8 mouse cellular contexts compared by ENCODE assay signal in the genomic region with DNA sequence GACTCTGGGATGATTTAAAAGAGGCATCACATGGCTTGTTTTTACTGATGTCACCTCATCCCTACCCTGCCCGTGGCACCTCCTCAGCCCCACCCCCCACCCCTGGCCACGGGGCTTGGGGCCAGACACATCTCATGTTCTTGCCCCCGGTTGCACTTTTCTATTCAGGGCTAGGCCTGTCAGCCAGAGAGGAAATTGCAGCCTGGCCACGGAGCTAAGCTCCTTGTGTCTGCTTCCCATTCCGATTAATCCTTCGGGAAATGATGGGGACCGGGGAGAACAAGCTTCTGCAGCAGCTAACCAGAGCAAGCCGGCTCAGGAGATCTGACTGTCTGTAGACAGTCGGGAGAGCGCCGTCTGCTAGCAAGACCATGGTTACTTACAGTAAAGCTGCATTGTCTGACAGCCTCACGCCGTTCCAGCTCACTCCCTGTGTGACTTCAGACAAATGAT. TPM values are rescaled to one million over a fixed set of nuclear protein-coding genes. Genes with fewer than 3 reads are reported as not detected.
DNase-seq lines count a peak whose midpoint lies in the region; ATAC-seq and TF ChIP-seq lines count a peak whose summit lies in the region.

No protein-coding gene starts in this region.

- H3K27me3 ChIP-seq in heart, embryonic 11.5 days (ENCODE audit: control insufficient read depth, insufficient read depth, low read length): no peaks in the 10 kb centered on the region
- no peaks in the 10 kb centered on the region for H3K27me3 ChIP-seq in hindbrain, embryonic 11.5 days (ENCODE audit: control insufficient read depth, insufficient read depth, low read length)
- no peaks in the 10 kb centered on the region for H3K27me3 ChIP-seq in limb, embryonic 15.5 days

- peaks cover 4% of the 10 kb centered on the region for H3K4me1 ChIP-seq in heart, embryonic 11.5 days (ENCODE audit: control insufficient read depth, insufficient read depth, low read length)
- peaks cover 3% of the 10 kb centered on the region for H3K4me1 ChIP-seq in embryonic fibroblast, embryonic 13.5 days (ENCODE audit: control insufficient read depth, insufficient read depth, low read length)
- no peaks in the 10 kb centered on the region; the same call in 1 of the 2 replicates for H3K4me1 ChIP-seq in hindbrain, embryonic 11.5 days (replicated peaks; ENCODE audit: control insufficient read depth, insufficient read depth, low read length)
- peaks cover 27% of the 10 kb centered on the region for H3K4me1 ChIP-seq in limb, embryonic 15.5 days

- DNase-seq in heart, adult 11 months: peak; percentile 97
- peak; percentile 19 for DNase-seq in hindbrain, embryonic 11.5 days (ENCODE audit: low spot score)
- no peak for DNase-seq in spleen, postnatal 4 days (ENCODE audit: low spot score in 2 of 2)
- no peak for DNase-seq in layer of hippocampus, adult 11-12 months (ENCODE audit: low spot score)

- no peak overlapping the region for H3K27ac ChIP-seq in heart, embryonic 11.5 days (ENCODE audit: low read depth, low read length)
- peak overlapping the region; percentile 78 for H3K27ac ChIP-seq in embryonic fibroblast, embryonic 13.5 days (ENCODE audit: insufficient read depth, low read length)
- peak overlapping the region; percentile 39 for H3K27ac ChIP-seq in hindbrain, embryonic 11.5 days (ENCODE audit: low read depth, low read length)
- peak overlapping the region; percentile 52; the same call in 1 of the 2 replicates for H3K27ac ChIP-seq in limb, embryonic 15.5 days

- ATAC-seq in heart, embryonic 11.5 days (replicated peaks; ENCODE audit: insufficient number of reproducible peaks, low FRiP score, low TSS enrichment): no peak
- ATAC-seq in hindbrain, embryonic 11.5 days (ENCODE audit: low FRiP score): no peak
- 0 out of 2 replicates have a peak, but pooled peaks have one; percentile 59 for ATAC-seq in limb, embryonic 15.5 days (ENCODE audit: insufficient number of reproducible peaks, low FRiP score, low TSS enrichment, low read depth)
- no peak for ATAC-seq in erythroid progenitor cell, adult 5-6 weeks (replicated peaks; ENCODE audit: low FRiP score, poor library complexity, severe bottlenecking)

- H3K36me3 ChIP-seq in heart, embryonic 11.5 days (ENCODE audit: control insufficient read depth, insufficient read depth, low read length): peaks cover 27% of the 10 kb centered on the region
- H3K36me3 ChIP-seq in hindbrain, embryonic 11.5 days (ENCODE audit: control insufficient read depth, insufficient read depth, low read length): peaks cover 10% of the 10 kb centered on the region; the same call in 1 of the 2 replicates
- peaks cover 68% of the 10 kb centered on the region for H3K36me3 ChIP-seq in limb, embryonic 15.5 days

- 60% methylated on average over 13 of the region's 13 CpGs for WGBS in heart, embryonic 11.5 days (ENCODE audit: insufficient replicate concordance)
- 59% methylated on average over 13 of the region's 13 CpGs for WGBS in hindbrain, embryonic 11.5 days
- WGBS in limb, embryonic 15.5 days: 29% methylated on average over 13 of the region's 13 CpGs

- H3K9ac ChIP-seq in heart, embryonic 11.5 days (ENCODE audit: low read depth, low read length): no peak overlapping the region
- H3K9ac ChIP-seq in hindbrain, embryonic 11.5 days (ENCODE audit: low read depth, low read length): no peak overlapping the region
- H3K9ac ChIP-seq in limb, embryonic 15.5 days: no peak overlapping the region

- H3K4me2 ChIP-seq in heart, embryonic 11.5 days: no peak overlapping the region
- no peak overlapping the region for H3K4me2 ChIP-seq in hindbrain, embryonic 11.5 days (replicated peaks; ENCODE audit: low read depth, low read length)
- H3K4me2 ChIP-seq in limb, embryonic 15.5 days: no peak overlapping the region

- TF ChIP-seq CTCF in embryonic fibroblast, embryonic 13.5 days (IDR thresholded peaks at IDR 0.05; ENCODE audit: borderline replicate concordance, insufficient read depth, low read length): no peak

- no peaks in the 10 kb centered on the region for H3K9me3 ChIP-seq in heart, embryonic 11.5 days (replicated peaks; ENCODE audit: control insufficient read depth, low read length)
- no peaks in the 10 kb centered on the region for H3K9me3 ChIP-seq in hindbrain, embryonic 11.5 days (ENCODE audit: control insufficient read depth, low read length)
- H3K9me3 ChIP-seq in limb, embryonic 15.5 days: no peaks in the 10 kb centered on the region

- H3K4me3 ChIP-seq in heart, embryonic 11.5 days (ENCODE audit: low read depth, low read length): no peak overlapping the region
- no peak overlapping the region for H3K4me3 ChIP-seq in embryonic fibroblast, embryonic 13.5 days (ENCODE audit: insufficient read depth, low read length)
- no peak overlapping the region for H3K4me3 ChIP-seq in hindbrain, embryonic 11.5 days (ENCODE audit: low read depth, low read length)
- no peak overlapping the region for H3K4me3 ChIP-seq in limb, embryonic 15.5 days

- 0 out of 2 replicates have a peak, but pooled peaks have one; percentile 23 for TF ChIP-seq POLR2A in embryonic fibroblast, embryonic 13.5 days (IDR thresholded peaks at IDR 0.05; ENCODE audit: low read depth, low read length)

RNA-seq across cellular contexts. Expression of gene Pgpep1l, which starts 40.7 kb away (rescaled TPM):
- 0.51 TPM in 1 of 2 replicates, not detected in the other for polyA plus RNA-seq in heart, embryonic 11.5 days (2014; fragmentation: Nextera tagmentation; extraction: Ambion mirVana)
- 1.8 and 2.2 TPM in 2 replicates for polyA plus RNA-seq in embryonic fibroblast, embryonic 13.5 days (2011; ENCODE audit: insufficient read length, low read depth, missing spikeins)
- polyA plus RNA-seq in hindbrain, embryonic 11.5 days (2014; fragmentation: Nextera tagmentation; extraction: Ambion mirVana): not detected in 2 replicates
- polyA plus RNA-seq in limb, embryonic 15.5 days (2015; fragmentation: Nextera tagmentation; extraction: Ambion mirVana): 0.23 TPM in 1 of 2 replicates, not detected in the other
- total RNA-seq in erythroid progenitor cell, adult 5-6 weeks (2015; ENCODE audit: low replicate concordance): not detected in 2 replicates
- total RNA-seq in erythroid progenitor cell, adult 5-6 weeks (2017; ENCODE audit: low replicate concordance): not detected in 2 replicates

RNA-seq across cellular contexts. Expression of gene Fam169b, which starts 50.3 kb away (rescaled TPM):
- polyA plus RNA-seq in heart, embryonic 11.5 days (2014; fragmentation: Nextera tagmentation; extraction: Ambion mirVana): 0.14 and 0.15 TPM in 2 replicates
- 1.1 and 1.7 TPM in 2 replicates for polyA plus RNA-seq in embryonic fibroblast, embryonic 13.5 days (2011; ENCODE audit: insufficient read length, low read depth, missing spikeins)
- 0.21 and 0.36 TPM in 2 replicates for polyA plus RNA-seq in hindbrain, embryonic 11.5 days (2014; fragmentation: Nextera tagmentation; extraction: Ambion mirVana)
- polyA plus RNA-seq in limb, embryonic 15.5 days (2015; fragmentation: Nextera tagmentation; extraction: Ambion mirVana): 0.96 and 1.9 TPM in 2 replicates
- total RNA-seq in erythroid progenitor cell, adult 5-6 weeks (2015; ENCODE audit: low replicate concordance): 2.2 and 2.5 TPM in 2 replicates
- 0.51 and 3.0 TPM in 2 replicates for total RNA-seq in erythroid progenitor cell, adult 5-6 weeks (2017; ENCODE audit: low replicate concordance)

Comparison
In these comparisons a context has a peak if more than half of its experiments do, and no peak if none do; other contexts are left out.
1. DNase-seq: peak in heart, adult 11 months (single experiment) and hindbrain, embryonic 11.5 days (single experiment); none in spleen, postnatal 4 days (0 of 2) and layer of hippocampus, adult 11-12 months (single experiment).